Mouse (Mus musculus): ENCODE measurements around the gene Pigt.
A peak's percentile ranks its signal among the peaks of the same experiment; 100 is the strongest.

Gene Pigt

GRCm38 (mm10) chr2:164520782-164521181 is 23.5 kb downstream of the Pigt start:
- TF ChIP-seq CTCF (conservative IDR thresholded peaks at IDR 0.05; ENCODE audit: low read length) = peak; percentile 30; the same call in 1 of the 2 replicates
- no peak for TF ChIP-seq POU5F1 (IDR thresholded peaks at IDR 0.05; ENCODE audit: borderline replicate concordance, low read length)
- no peak for TF ChIP-seq NANOG (IDR thresholded peaks at IDR 0.05; ENCODE audit: borderline replicate concordance, low read length)
- H3K4me3 ChIP-seq (replicated peaks; ENCODE audit: low read length) = no peak overlapping the region
- H3K36me3 ChIP-seq (ENCODE audit: insufficient read depth, low read length) = no peaks in the 10 kb centered on the region
- H3K27me3 ChIP-seq (ENCODE audit: insufficient read depth, low read length) = no peaks in the 10 kb centered on the region
- H3K9me3 ChIP-seq (ENCODE audit: low read length) = peaks cover 26% of the 10 kb centered on the region
- peaks cover 36% of the 10 kb centered on the region for H3K4me1 ChIP-seq (replicated peaks; ENCODE audit: low read depth, low read length)

DNA sequence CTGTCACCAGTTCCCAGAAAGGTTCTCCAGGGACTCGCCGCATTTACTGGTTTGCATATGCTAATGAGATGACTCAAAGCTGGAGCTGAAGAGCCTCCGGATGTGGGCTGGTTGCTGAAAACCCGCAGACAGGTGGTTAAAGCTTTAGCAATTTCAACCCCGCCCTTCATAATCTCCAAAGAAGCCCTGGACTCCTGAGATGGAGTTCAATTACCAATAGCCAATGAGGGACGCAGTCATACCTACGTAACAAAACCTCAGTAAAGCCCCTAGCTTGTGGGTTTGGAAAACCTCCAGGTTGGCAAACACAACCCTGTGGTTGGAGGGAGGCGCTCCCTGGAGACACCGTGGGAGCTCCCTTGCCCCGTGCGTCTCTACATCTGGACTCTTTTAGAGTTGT is 24.5 kb downstream of the Pigt start:
- Histone ChIP-seq H3K27me3 (ENCODE audit: insufficient read depth, low read length) (no peaks in the 10 kb centered on the region), H3K36me3 (ENCODE audit: insufficient read depth, low read length) (no peaks in the 10 kb centered on the region), H3K4me3 (replicated peaks; ENCODE audit: low read length) (peak overlapping the region; percentile 55), H3K4me1 (replicated peaks; ENCODE audit: low read depth, low read length) (peaks cover 36% of the 10 kb centered on the region), H3K9me3 (ENCODE audit: low read length) (peaks cover 37% of the 10 kb centered on the region)
- TF ChIP-seq NANOG (IDR thresholded peaks at IDR 0.05; ENCODE audit: borderline replicate concordance, low read length) (no peak), CTCF (conservative IDR thresholded peaks at IDR 0.05; ENCODE audit: low read length) (no peak), POU5F1 (IDR thresholded peaks at IDR 0.05; ENCODE audit: borderline replicate concordance, low read length) (no peak)

DNA sequence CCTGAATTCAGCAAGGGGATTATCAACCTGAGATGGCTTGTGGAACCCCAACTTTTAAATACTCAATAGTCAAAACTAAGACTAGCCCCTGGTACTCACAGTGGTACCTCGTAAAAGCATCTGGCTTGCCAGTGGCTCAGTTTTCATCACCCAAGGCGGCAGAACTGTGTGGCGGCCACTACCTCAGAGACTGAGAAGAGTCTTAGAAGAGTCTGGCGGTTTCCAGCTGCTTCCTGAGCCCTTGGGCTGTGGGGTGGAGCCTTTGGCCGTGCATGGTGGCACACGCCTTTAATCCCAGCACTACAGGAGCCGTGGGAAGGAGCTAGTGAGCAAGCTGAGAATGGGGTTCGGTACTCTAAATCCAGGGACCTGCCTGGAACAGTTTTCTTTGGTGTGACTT is 25.0 kb downstream of the Pigt start:
- Histone ChIP-seq H3K36me3 (ENCODE audit: insufficient read depth, low read length) (no peaks in the 10 kb centered on the region), H3K4me3 (replicated peaks; ENCODE audit: low read length) (peak overlapping the region; percentile 55), H3K4me1 (replicated peaks; ENCODE audit: low read depth, low read length) (peaks cover 36% of the 10 kb centered on the region), H3K9me3 (ENCODE audit: low read length) (peaks cover 41% of the 10 kb centered on the region), H3K27me3 (ENCODE audit: insufficient read depth, low read length) (no peaks in the 10 kb centered on the region)
- no peak for TF ChIP-seq CTCF (conservative IDR thresholded peaks at IDR 0.05; ENCODE audit: low read length)
- TF ChIP-seq NANOG (IDR thresholded peaks at IDR 0.05; ENCODE audit: borderline replicate concordance, low read length) = no peak
- no peak for TF ChIP-seq POU5F1 (IDR thresholded peaks at IDR 0.05; ENCODE audit: borderline replicate concordance, low read length)

DNA sequence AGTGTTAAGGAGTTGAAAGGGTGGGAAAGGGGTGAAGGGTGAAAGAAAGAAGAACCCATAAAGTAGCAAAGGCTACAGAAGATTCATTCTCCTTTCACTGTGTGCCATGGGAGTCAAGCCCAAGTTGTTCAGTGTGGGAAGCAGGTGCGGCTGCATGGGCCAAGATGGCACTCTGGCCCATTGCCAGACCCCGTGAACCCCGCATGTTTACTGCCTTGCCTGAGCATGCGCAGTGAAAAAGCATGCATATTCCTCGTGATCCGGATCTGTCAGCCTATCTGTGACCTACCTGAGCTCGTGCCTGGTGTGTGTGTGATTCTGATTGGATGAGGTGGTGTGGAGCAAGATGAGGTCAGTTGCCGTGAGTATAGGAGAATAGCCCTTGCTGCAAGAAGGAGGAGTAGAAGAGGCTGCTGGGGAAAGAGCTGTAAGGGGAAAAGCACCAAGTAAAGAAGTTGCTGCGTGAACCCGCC is 26.0 kb downstream of the Pigt start:
- TF ChIP-seq POU5F1 (IDR thresholded peaks at IDR 0.05; ENCODE audit: borderline replicate concordance, low read length) (no peak), NANOG (IDR thresholded peaks at IDR 0.05; ENCODE audit: borderline replicate concordance, low read length) (no peak), CTCF (conservative IDR thresholded peaks at IDR 0.05; ENCODE audit: low read length) (no peak)
- Histone ChIP-seq H3K27me3 (ENCODE audit: insufficient read depth, low read length) (no peaks in the 10 kb centered on the region), H3K9me3 (ENCODE audit: low read length) (peaks cover 49% of the 10 kb centered on the region), H3K4me1 (replicated peaks; ENCODE audit: low read depth, low read length) (peaks cover 32% of the 10 kb centered on the region), H3K36me3 (ENCODE audit: insufficient read depth, low read length) (no peaks in the 10 kb centered on the region), H3K4me3 (replicated peaks; ENCODE audit: low read length) (no peak overlapping the region)

- TF ChIP-seq CTCF (conservative IDR thresholded peaks at IDR 0.05; ENCODE audit: low read length) (no peak), POU5F1 (IDR thresholded peaks at IDR 0.05; ENCODE audit: borderline replicate concordance, low read length) (no peak), NANOG (IDR thresholded peaks at IDR 0.05; ENCODE audit: borderline replicate concordance, low read length) (no peak)
- Histone ChIP-seq H3K4me3 (replicated peaks; ENCODE audit: low read length) (no peak overlapping the region), H3K36me3 (ENCODE audit: insufficient read depth, low read length) (no peaks in the 10 kb centered on the region), H3K27me3 (ENCODE audit: insufficient read depth, low read length) (no peaks in the 10 kb centered on the region), H3K9me3 (ENCODE audit: low read length) (peaks cover 41% of the 10 kb centered on the region), H3K4me1 (replicated peaks; ENCODE audit: low read depth, low read length) (peaks cover 19% of the 10 kb centered on the region)
These were observed 31.2 kb downstream of the Pigt start for GRCm38 (mm10) chr2:164528557-164528956.

DNA sequence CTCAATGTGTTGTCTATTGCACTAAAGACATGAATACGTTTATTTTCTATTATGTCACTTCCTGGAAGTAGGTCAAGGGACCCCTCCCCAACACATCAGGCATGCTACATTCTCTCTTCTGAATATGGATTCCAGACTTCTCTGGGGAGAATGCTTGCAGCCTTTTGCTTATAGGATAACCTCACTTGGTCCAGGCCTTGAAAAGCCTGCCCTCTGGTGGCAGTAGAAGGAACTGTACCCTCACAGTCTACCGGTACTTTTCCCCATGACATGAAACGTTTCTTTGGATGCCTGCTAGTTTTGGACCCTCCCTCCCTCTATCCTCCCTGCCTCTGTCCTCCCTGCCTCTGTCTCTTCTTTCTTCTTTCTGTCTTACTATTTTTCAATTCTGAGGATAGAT is 33.8 kb downstream of the Pigt start:
- Histone ChIP-seq H3K27me3 (ENCODE audit: insufficient read depth, low read length) (no peaks in the 10 kb centered on the region), H3K9me3 (ENCODE audit: low read length) (peaks cover 19% of the 10 kb centered on the region), H3K4me1 (replicated peaks; ENCODE audit: low read depth, low read length) (peaks cover 31% of the 10 kb centered on the region), H3K36me3 (ENCODE audit: insufficient read depth, low read length) (no peaks in the 10 kb centered on the region), H3K4me3 (replicated peaks; ENCODE audit: low read length) (no peak overlapping the region)
- TF ChIP-seq POU5F1 (IDR thresholded peaks at IDR 0.05; ENCODE audit: borderline replicate concordance, low read length) (no peak), CTCF (conservative IDR thresholded peaks at IDR 0.05; ENCODE audit: low read length) (peak; percentile 96)

- Histone ChIP-seq H3K36me3 (ENCODE audit: insufficient read depth, low read length) (no peaks in the 10 kb centered on the region), H3K27me3 (ENCODE audit: insufficient read depth, low read length) (0 out of 2 replicates have a peak, but pooled peaks cover under 1% of the 10 kb centered on the region), H3K4me1 (replicated peaks; ENCODE audit: low read depth, low read length) (peaks cover 39% of the 10 kb centered on the region), H3K9me3 (ENCODE audit: low read length) (no peaks in the 10 kb centered on the region), H3K4me3 (replicated peaks; ENCODE audit: low read length) (no peak overlapping the region; the same call in 1 of the 2 replicates)
- no peak for TF ChIP-seq CTCF (conservative IDR thresholded peaks at IDR 0.05; ENCODE audit: low read length)
- TF ChIP-seq NANOG (IDR thresholded peaks at IDR 0.05; ENCODE audit: borderline replicate concordance, low read length) = no peak
- no peak for TF ChIP-seq POU5F1 (IDR thresholded peaks at IDR 0.05; ENCODE audit: borderline replicate concordance, low read length)
These were observed 37.0 kb downstream of the Pigt start for GRCm38 (mm10) chr2:164534315-164534714.

GRCm38 (mm10) chr2:164537003-164537402 is 39.7 kb downstream of the Pigt start:
- no peak overlapping the region for H3K4me3 ChIP-seq (replicated peaks; ENCODE audit: low read length)
- H3K4me1 ChIP-seq (replicated peaks; ENCODE audit: low read depth, low read length) = peaks cover 42% of the 10 kb centered on the region
- no peaks in the 10 kb centered on the region for H3K36me3 ChIP-seq (ENCODE audit: insufficient read depth, low read length)
- TF ChIP-seq NANOG (IDR thresholded peaks at IDR 0.05; ENCODE audit: borderline replicate concordance, low read length) (no peak), CTCF (conservative IDR thresholded peaks at IDR 0.05; ENCODE audit: low read length) (no peak), POU5F1 (IDR thresholded peaks at IDR 0.05; ENCODE audit: borderline replicate concordance, low read length) (no peak)
- H3K9me3 ChIP-seq (ENCODE audit: low read length) = no peaks in the 10 kb centered on the region
- H3K27me3 ChIP-seq (ENCODE audit: insufficient read depth, low read length) = peaks cover 6% of the 10 kb centered on the region

Data from E14TG2a.4 (cell line).